Mouse (Mus musculus): ENCODE measurements around the gene Olfr126.

Gene Olfr126

GRCm38 (mm10) chr17:37847183-37847582 is at the start of gene Olfr126:
TSS of gene Olfr126 (plus strand) at chr17:37847483.
- DNase-seq: no peak

DNA sequence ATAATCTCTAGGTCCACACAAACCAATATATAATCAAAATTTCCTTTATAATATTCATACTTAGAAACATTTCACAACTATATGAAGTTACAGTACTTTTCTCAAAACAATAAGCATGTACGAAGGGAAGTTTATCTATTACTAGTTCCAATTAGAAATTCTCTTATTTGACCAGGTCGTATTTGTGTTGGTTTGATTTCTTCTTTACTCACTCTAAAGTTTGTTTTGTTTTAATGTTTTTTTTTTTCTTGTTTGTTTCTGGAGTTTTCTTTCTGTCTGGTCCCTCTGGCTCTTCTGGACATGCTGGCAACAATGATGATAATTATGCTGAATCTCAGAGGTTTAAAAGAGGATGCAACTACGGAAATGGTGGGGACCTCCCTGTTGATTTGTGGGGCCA is 47.7 kb upstream of the Olfr126 start, which contains the start of gene Olfr124:
Gene Olfr124 (plus strand): TSS at position 301 of the 400 bp plus-strand sequence.
- no peak for DNase-seq

DNA sequence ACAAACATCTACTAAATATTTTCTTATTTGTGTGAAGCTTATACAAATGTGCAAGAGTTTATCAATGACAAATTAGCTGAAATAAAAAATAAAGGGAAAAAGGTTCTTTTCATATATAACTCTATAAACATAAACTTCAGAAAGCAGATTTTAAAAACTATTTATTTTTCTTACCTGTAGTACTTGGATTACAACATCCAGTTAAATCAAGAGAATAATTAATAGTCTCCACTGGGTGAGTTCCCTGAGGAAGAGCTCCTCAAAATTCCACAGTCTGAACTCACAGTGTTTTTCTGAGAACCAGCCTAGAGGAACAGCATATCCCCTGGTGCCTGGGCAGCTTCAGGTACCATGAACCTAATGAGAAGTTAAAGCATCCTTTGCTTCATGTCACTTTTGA is 14.6 kb upstream of the Olfr126 start, which contains the start of gene Olfr125:
Gene Olfr125 (plus strand): TSS at position 301 of the 400 bp plus-strand sequence.
- DNase-seq: no peak

- DNase-seq: no peak
These were observed 16.6 kb downstream of the Olfr126 start for GRCm38 (mm10) chr17:37863901-37864300.

DNA sequence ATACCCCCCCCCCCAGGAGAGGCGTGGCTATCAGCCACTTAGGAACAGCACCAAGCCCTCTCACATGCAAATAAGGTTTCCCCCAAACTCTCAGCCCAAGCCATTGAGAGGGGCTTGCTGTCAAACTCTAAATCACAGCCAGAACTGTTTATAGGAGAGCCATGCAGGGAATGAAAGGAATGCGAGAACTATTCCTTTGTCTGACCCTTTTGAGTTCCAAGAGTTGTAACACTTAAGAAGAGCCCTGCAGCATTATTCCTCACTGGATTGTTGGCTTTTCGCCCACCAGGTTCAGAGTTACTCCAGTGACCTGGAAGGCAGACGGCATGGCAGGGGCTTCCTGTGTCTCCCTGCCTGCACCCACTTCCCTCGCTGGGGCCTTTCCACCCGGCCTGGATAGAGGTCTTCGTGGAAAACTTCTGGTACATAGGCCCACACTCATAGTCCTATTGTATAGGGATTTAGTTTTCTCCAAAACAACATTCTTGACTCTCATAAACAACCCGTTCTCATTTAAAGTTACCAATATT is 22.5 kb downstream of the Olfr126 start:
- DNase-seq: no peak

- DNase-seq: no peak
These were observed 26.5 kb downstream of the Olfr126 start for GRCm38 (mm10) chr17:37873830-37874229.

DNA sequence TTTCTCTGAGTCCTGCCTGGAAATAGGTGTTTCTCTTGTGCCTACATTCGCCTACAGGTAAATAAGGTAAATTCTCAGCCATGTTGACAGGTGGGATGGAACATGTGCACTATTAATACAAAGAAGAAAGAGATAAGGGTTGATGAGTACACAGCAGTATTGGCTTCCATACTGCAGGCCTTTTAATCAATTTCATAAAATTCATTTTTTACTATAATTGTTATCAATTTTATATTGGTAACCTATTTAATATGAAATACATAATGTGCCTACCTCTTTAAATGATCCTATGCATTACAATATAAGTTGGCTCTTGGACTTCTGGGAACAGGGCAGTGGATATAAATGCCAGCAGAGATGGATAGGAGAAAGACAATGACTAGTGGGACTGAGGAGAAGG is 52.9 kb downstream of the Olfr126 start, which contains the start of gene Olfr127:
Gene Olfr127 (plus strand): TSS at position 301 of the 400 bp plus-strand sequence.
- no peak for DNase-seq

Data from thymus, postnatal 25 days (tissue).